In genomic region chr5:128475372-128475771, GRCm38 (mm10) we compare ENCODE assay signal across 17 mouse cellular contexts. TPM values are rescaled to one million over a fixed set of nuclear protein-coding genes. Genes with fewer than 3 reads are reported as not detected.
"Had no signal": no experiment of that assay in that cellular context is flagged by ENCODE, and none has a peak within 500 bp of the region (broad histone marks: within the 10 kb centered on the region; RNA-seq: fewer than 3 reads in every experiment).

No protein-coding gene starts in this region.

- H3K9me3 ChIP-seq: neural tube, embryonic 15.5 days; stomach, embryonic 15.5 days had no signal

- H3K9ac ChIP-seq: neural tube, embryonic 15.5 days; stomach, embryonic 15.5 days had no signal

- H3K4me2 ChIP-seq: neural tube, embryonic 15.5 days; stomach, embryonic 15.5 days had no signal

- DNase-seq: retina, postnatal 1 day; right cerebral cortex, adult 18-20 months; right cerebral cortex, postnatal 14 days; right cerebral cortex, postnatal 25 days; right cerebral cortex, postnatal 4 days; spleen, adult 18-20 months; thymus, adult 18-20 months; thymus, adult 2 months; thymus, postnatal 14 days; thymus, postnatal 25 days; thymus, postnatal 36 days; thymus, postnatal 4 days had no signal

- H3K27me3 ChIP-seq: neural tube, embryonic 15.5 days; stomach, embryonic 15.5 days had no signal

- H3K4me3 ChIP-seq: neural tube, embryonic 15.5 days; stomach, embryonic 15.5 days had no signal

- H3K4me1 ChIP-seq: neural tube, embryonic 15.5 days; stomach, embryonic 15.5 days had no signal

- H3K27ac ChIP-seq: neural tube, embryonic 15.5 days; stomach, embryonic 15.5 days; stomach, postnatal 0 days had no signal

- H3K36me3 ChIP-seq: neural tube, embryonic 15.5 days; stomach, embryonic 15.5 days had no signal

RNA-seq across cellular contexts. Expression of gene Tmem132d, which starts 42.5 kb away (rescaled TPM):
- total RNA-seq: neutrophil, adult 5-6 weeks had no signal
- polyA plus RNA-seq: spleen, adult 2 months had no signal
